Mouse (Mus musculus) MEL (cell line): Measurements from ENCODE around the gene Nova2.

Experiments
- BHLHE40 ChIP-seq: IDR thresholded peaks from 2 replicates; pipeline ENCODE4 v1.6.1; 2012; ENCODE audit warnings: low read depth, mild to moderate bottlenecking, inconsistent platforms, low read length, improper control_type of control experiment, borderline replicate concordance
- CTCF ChIP-seq, 3 experiments: IDR thresholded peaks in 2 of 3; conservative IDR thresholded peaks in 1 of 3; 2 replicates each; pipeline ENCODE4 v1.5.1; 2011 to 2012; ENCODE audit warnings: low read length in 3 of 3, low read depth in 2 of 3, mild to moderate bottlenecking in 2 of 3, improper control_type of control experiment in 1 of 3, inconsistent platforms in 1 of 3, mixed read lengths in 1 of 3, moderate library complexity in 1 of 3; ENCODE audit not compliant: control insufficient read depth in 1 of 3, insufficient read depth in 1 of 3, poor library complexity in 1 of 3, severe bottlenecking in 1 of 3
- E2F4 ChIP-seq: IDR thresholded peaks from 2 replicates; pipeline ENCODE4 v1.6.1; 2011; ENCODE audit warnings: low read depth, low read length, improper control_type of control experiment, borderline replicate concordance
- ELF1 ChIP-seq: IDR thresholded peaks from 2 replicates; pipeline ENCODE4 v1.6.1; 2014; ENCODE audit warnings: low read depth, mild to moderate bottlenecking, inconsistent platforms, low read length, improper control_type of control experiment, moderate library complexity
- ETS1 ChIP-seq: IDR thresholded peaks from 2 replicates; pipeline ENCODE4 v1.6.1; 2012; ENCODE audit warnings: low read depth, mild to moderate bottlenecking, inconsistent platforms, low read length, improper control_type of control experiment, moderate library complexity
- MAFK ChIP-seq: IDR thresholded peaks from 2 replicates; pipeline ENCODE4 v1.6.1; 2011; ENCODE audit warnings: low read depth, mild to moderate bottlenecking, low read length, improper control_type of control experiment, borderline replicate concordance
- POLR2A ChIP-seq, 2 experiments: IDR thresholded peaks; 2 replicates each; pipeline ENCODE4 v1.6.1; 2011 to 2012; ENCODE audit warnings: low read length in 2 of 2, mild to moderate bottlenecking in 2 of 2, control low read depth in 1 of 2, improper control_type of control experiment in 1 of 2, low read depth in 1 of 2, moderate library complexity in 1 of 2; ENCODE audit not compliant: control insufficient read depth in 1 of 2, insufficient read depth in 1 of 2, poor library complexity in 1 of 2
- POLR2AphosphoS2 ChIP-seq: IDR thresholded peaks from 2 replicates; pipeline ENCODE4 v1.6.1; 2011; ENCODE audit warnings: low read length, improper control_type of control experiment
- TCF12 ChIP-seq: IDR thresholded peaks from 2 replicates; pipeline ENCODE4 v1.6.1; 2014; ENCODE audit warnings: low read depth, mild to moderate bottlenecking, inconsistent platforms, low read length, improper control_type of control experiment, moderate library complexity
- USF2 ChIP-seq, 2 experiments: IDR thresholded peaks; 2 replicates each; pipeline ENCODE4 v1.6.1; 2011 to 2012; ENCODE audit warnings: improper control_type of control experiment in 2 of 2, low read length in 2 of 2, borderline replicate concordance in 1 of 2, inconsistent platforms in 1 of 2, low read depth in 1 of 2, mild to moderate bottlenecking in 1 of 2; ENCODE audit not compliant: insufficient read depth in 1 of 2

- no peak for TF ChIP-seq ETS1
- no peak for TF ChIP-seq CTCF (IDR thresholded peaks at IDR 0.05 in 2 of 3, conservative IDR thresholded peaks at IDR 0.05 in 1 of 3; ENCODE audit: control insufficient read depth in 1 of 3, insufficient read depth in 1 of 3, low read depth in 2 of 3, low read length in 3 of 3, poor library complexity in 1 of 3, severe bottlenecking in 1 of 3)
- no peak for TF ChIP-seq MAFK
- no peak for TF ChIP-seq POLR2A (IDR thresholded peaks at IDR 0.05; ENCODE audit: control insufficient read depth in 1 of 2, insufficient read depth in 1 of 2, low read depth in 1 of 2, low read length in 2 of 2, poor library complexity in 1 of 2)
- no peak for TF ChIP-seq ELF1
- TF ChIP-seq TCF12: no peak
- no peak for TF ChIP-seq BHLHE40
- no peak for TF ChIP-seq POLR2AphosphoS2
- TF ChIP-seq USF2 (IDR thresholded peaks at IDR 0.05; ENCODE audit: borderline replicate concordance in 1 of 2, insufficient read depth in 1 of 2, low read depth in 1 of 2, low read length in 2 of 2): no peak
- TF ChIP-seq E2F4: no peak
These were observed 32.7 kb upstream of the Nova2 start for GRCm38 (mm10) chr7:18893009-18893408.
